Mouse (Mus musculus): Measurements from ENCODE around the gene Ffar3.

The Ffar3 gene

DNA sequence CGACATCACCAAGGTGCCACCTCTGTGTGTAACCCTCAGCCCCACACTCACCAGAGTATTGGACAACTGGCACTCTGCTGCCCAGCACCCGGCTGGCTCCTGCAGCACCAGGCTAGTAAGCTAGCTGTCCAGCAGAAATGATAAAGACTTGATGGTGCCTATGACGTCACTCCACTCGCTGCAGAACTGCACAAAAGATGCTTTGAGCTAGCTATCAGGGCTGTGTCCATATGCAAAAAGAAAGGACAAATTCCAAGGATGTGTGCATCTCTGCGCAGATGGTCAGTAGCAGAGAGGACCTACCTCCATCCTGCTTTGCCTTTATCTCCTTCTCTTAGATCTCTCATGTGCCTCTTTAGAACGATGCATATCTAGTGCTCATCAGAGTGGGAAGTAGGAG is at the start of gene Ffar3:
TSS of gene Ffar3 (minus strand) at position 101 of the 400 bp plus-strand sequence.
- DNase-seq: no peak

DNA sequence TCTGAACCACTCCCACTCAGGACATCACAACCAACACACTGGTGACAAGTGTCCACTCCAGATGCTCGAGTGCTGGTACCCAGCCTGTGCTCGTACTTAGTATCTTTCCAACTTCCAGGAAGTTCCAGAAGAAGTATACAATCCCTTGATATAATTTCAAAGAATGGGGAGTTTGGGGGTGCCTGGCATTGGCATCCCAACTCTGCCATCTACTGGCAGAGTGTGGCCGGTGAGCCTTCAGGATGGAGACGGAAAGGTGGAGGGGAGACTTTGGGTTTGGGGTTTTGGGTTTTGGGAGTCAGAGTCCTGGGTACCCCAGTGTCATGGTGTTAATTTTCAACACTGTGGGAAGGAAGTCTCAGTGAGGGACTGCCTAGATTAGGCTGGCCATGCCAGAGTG is 48.1 kb upstream of the Ffar3 start:
- DNase-seq: peak; percentile 46 to 68

- no peak for DNase-seq
Measured at GRCm38 (mm10) chr7:30895217-30895616, 39.2 kb upstream of the Ffar3 start.

DNA sequence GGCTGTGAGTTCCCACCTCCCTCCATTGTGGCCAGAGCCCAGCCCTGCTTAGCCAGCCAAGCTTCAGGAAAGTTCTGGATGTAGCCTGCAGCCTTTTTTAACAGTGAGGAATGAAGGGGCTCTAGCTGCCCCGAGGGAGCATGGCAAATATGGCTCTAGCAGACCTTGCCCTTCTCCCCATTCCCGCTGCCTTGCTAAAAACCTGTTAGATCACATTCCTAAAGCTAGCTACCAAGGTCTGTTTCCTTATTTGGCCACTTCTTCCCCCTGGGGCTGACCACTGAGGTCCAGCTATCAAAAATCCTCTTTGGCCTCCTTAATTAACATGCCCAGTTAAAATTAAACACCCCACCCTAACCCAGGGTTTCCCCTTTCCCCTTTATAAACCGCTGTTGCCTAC is 36.5 kb upstream of the Ffar3 start:
- DNase-seq: no peak

DNA sequence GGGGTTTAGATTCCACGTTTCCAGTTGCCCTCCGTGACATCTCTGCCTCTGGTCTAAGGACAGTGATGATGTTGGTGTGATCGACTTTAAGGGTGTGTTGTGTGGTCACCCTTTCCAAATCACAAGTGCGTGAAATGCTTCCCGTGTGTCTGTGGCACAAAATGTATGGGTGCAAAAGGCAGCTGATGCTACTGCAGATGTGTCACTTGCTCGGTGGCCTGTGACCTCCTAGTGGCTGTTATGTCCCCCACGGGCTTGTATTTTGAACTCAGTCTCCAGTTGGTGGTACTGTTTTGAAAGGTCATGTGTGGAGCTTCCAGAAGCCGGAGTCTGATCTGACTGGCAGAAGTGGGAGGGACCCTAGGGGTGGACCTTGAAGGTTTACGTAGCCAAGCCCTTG is 35.8 kb upstream of the Ffar3 start:
- DNase-seq: no peak

GRCm38 (mm10) chr7:30890681-30891080 is 34.7 kb upstream of the Ffar3 start:
- DNase-seq: no peak

DNA sequence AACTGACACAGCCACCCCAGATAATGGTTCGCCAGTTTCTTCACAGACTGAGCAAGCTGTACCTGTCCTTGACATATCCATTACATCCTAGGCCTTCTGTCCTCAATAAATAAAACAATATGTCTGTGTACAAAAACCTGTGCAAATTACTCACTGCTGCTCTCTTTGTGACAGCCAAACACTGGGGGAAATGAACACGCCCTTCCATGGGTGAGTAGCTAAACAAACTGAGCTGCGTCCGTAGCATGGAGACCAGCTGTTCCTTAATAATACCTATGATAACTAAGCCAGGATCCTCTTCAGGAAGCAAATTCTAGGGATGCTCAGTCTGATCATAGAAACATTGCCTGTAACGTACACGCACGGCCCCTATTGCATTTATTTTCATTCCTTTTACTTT is 32.8 kb upstream of the Ffar3 start:
- DNase-seq: no peak

- DNase-seq: peak; percentile 57 to 75
Measured at GRCm38 (mm10) chr7:30887568-30888188, 31.7 kb upstream of the Ffar3 start.

- no peak for DNase-seq
Measured at GRCm38 (mm10) chr7:30886852-30887251, 30.9 kb upstream of the Ffar3 start.

- DNase-seq: no peak
Measured at GRCm38 (mm10) chr7:30884047-30884446, 28.1 kb upstream of the Ffar3 start.

- no peak for DNase-seq
Measured at GRCm38 (mm10) chr7:30881367-30881766, 25.4 kb upstream of the Ffar3 start.

DNA sequence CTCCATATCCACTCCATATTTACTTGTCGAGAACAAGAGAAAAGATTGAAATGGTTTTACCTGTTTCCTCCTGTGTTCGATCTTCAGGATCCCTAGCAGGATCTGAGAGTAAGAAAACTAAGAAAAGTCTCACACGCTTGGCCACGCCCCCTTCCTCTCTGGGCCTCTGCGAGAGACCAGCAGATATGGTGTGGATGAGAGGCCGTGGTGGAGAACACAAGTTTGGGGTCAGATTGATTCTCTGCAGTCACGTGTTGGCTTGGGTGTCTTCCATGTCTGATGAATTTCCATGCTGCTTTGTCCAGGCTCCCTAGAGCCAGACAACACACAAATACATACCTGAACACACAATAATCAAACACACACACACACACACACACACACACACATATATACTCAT is 24.2 kb upstream of the Ffar3 start, which contains the start of gene Cd22:
TSS of gene Cd22 (minus strand) at position 167 of the 400 bp plus-strand sequence.
- DNase-seq: peak; percentile 69 to 77

DNA sequence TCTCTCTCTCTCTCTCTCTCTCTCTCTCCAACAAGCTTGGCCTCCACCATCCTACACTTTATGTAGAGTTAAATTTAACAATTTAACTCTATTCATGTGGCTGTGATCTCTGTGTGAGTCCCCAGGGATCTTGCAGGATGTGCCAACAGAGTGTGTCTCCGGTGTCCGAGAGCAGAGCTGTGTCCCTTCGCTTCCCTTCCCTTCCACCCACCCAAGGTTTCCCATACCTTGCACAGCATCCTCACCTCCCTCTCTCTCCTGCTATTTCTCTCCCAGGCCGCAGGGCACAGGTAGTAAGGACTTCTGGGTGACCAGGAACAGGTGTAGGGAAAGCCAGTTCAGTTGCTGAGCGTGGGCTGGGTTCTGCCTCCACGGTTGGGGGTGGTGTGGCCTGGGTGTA is 23.0 kb upstream of the Ffar3 start:
- DNase-seq: peak; percentile 50 to 52

- peak; percentile 59 to 83 for DNase-seq
Measured at GRCm38 (mm10) chr7:30873083-30873482, 17.1 kb upstream of the Ffar3 start.

DNA sequence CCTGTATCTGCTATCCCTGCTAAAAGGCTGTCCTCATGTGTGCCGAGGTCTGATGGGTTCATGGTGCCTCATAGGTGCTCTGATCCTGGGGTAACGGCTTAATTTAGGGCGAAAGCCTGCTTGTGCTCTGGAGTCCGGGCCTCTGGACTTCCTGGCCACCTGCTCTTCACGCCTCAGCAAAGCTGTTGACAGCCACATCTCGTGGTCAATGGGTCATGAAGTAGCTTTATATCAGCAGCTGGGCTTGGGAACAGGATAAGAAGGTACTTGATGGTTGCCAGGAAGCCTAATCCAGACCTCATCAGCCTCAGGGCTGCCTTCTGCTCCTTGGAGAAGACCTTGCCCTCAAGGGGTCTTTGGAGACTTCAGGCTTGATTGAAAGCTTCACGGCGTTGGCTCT is 7.4 kb upstream of the Ffar3 start:
- no peak for DNase-seq

DNA sequence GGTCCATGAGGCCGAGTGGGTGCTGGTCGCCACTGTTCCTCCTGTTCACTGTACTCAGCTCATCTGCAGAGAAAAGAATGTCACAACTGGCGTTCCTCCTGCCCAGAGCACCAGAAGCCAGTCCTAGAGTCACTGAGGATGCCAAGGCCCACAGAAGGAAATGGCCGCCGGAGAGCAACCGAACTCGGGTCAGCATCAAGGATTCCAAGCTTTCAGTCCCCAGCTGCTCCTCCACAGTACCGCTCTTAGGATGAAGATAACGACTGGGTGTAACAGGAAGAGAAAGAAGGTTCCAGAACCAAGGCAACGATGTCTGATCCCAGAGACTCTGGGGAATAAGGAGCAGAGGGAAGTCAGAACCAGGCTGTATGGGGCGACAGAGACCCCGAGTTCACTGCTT is 5.5 kb upstream of the Ffar3 start, which contains the start of gene Ffar1:
TSS of gene Ffar1 (minus strand) at position 101 of the 400 bp plus-strand sequence.
- DNase-seq: no peak

GRCm38 (mm10) chr7:30859635-30860402 is 3.8 kb upstream of the Ffar3 start:
- peak in 1 of 2 experiments; percentile 55 for DNase-seq

DNA sequence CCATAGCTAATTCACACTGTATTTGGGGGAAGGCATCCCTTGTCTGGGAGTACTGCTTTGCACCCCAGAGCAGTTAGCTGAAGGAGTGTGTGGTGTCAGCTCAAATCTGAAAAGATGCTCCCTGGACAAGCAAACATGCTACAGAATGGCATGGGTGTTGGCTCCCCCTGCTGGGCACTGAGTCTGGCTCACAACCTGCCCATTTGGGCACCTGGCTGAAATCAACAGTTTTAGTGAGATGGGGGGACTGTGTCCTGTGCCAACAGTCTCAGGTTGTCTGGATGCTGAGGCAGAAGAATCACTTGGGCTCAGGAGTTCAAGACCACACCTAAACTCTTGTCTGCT is 3.3 kb upstream of the Ffar3 start:
- peak; percentile 72 to 89 for DNase-seq

DNA sequence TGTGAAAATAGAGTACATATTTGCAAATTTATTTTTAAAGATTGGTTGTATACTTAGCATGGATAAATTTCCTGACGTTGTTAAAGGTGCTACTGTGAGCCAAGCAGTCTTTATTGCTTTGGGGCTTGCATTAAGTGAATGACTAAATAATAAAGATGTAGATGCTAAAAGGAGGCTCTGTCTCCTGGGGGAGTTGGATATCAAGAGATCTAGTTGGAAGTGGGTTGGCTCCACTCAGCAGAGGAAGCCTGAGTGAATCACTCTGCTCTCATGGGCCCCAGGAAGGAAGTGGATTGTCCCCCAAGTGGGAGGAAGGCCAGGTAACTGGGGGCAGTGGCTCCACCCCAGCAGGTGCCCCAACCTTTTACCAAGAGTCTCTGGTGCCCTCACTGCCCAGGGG is 1.8 kb upstream of the Ffar3 start:
- no peak for DNase-seq

- no peak for DNase-seq
Measured at GRCm38 (mm10) chr7:30851421-30851820, 4.6 kb downstream of the Ffar3 start.

DNA sequence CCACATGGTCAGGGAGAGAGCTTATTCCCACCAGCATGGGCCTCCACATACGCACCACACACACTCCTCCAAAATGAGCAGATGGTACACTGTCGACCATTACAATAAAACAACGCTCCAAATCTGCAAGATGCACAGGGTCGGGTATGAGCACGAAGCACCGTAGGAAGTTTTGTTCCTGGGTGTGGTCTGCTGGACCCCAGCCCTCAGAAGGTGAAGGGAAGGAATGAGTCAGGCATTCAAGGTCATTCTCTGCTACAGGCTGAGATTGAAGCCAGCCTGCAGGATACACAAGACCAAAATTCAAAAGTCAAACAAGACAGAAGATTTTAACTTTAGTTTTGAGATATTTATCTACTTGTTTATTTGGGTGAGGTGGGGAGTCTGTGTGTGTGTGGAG is 8.0 kb downstream of the Ffar3 start:
- no peak for DNase-seq

GRCm38 (mm10) chr7:30847386-30847785 is 8.6 kb downstream of the Ffar3 start:
- DNase-seq: no peak

GRCm38 (mm10) chr7:30846505-30847053 is 9.4 kb downstream of the Ffar3 start:
- no peak for DNase-seq

DNA sequence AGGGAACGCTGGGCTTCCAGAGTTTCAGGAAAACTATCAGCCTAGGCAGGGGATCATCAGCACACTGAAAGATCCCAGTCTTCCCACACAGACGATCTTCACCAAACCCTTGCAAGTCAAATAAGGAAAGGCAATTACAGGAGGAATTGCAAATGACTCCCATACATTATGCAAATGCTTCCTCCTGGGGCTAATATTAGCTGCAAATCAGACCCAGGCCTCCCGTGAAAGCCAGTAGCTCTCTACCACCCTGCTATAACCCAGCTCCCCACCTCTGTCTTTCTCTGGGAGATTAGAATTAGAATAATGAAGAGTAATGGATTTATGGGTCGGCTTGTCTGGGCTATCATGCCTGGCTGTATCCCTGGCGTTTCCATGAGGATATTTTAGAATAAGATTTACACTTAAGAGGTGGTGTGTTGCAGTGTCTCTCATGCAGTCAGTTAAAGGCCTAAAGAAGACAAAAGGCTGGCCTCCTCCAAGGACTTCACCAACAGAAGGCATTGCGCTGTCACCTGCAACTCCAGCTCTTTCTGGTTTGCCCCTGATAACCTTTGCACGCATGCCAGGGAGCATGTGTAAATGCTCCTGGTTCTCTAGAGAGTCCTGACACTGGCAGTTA is 11.2 kb downstream of the Ffar3 start:
- no peak for DNase-seq

All from spleen, adult 18-20 months (tissue).